Mouse (Mus musculus): ENCODE measurements around the gene Kdm7a. TPM values are rescaled to one million over a fixed set of nuclear protein-coding genes. Genes with fewer than 3 reads are reported as not detected.

Gene Kdm7a
- polyA plus RNA-seq, 1 experiment from 2014 or later, result 5.2 TPM

DNA sequence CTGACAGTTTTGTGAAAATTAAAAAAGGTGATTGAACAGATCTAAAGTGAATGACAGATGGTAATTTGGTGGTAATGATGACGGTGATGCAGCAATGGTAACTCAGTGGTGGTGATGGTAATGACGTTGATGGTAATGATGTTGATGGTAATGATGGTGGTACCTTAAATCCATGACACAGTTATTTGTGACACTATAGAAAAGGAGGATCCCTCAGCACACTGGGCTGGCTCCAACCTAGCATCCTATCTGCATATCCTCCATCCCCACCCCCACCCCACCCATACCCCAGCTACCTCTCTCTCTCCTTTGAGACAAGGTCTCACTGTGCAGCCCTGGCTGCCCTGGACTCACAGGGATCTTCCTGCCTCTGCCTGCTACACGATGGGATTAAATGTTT, 34.4 kb upstream of the Kdm7a start:
- no peak for ATAC-seq (replicated peaks; ENCODE audit: insufficient number of reproducible peaks, low FRiP score, low TSS enrichment)
- Histone ChIP-seq H3K4me3 (ENCODE audit: low read depth, low read length) (no peak overlapping the region), H3K27ac (ENCODE audit: low read depth, low read length) (no peak overlapping the region), H3K9me3 (replicated peaks; ENCODE audit: control insufficient read depth, low read length) (no peaks in the 10 kb centered on the region), H3K4me1 (ENCODE audit: control insufficient read depth, insufficient read depth, low read length) (peaks cover 5% of the 10 kb centered on the region; the same call in 1 of the 2 replicates), H3K36me3 (ENCODE audit: control insufficient read depth, insufficient read depth, low read length) (no peaks in the 10 kb centered on the region), H3K4me2 (no peak overlapping the region), H3K27me3 (ENCODE audit: control insufficient read depth, insufficient read depth, low read length) (no peaks in the 10 kb centered on the region), H3K9ac (ENCODE audit: low read depth, low read length) (no peak overlapping the region)
- WGBS (ENCODE audit: insufficient replicate concordance), result 74% methylated on average over 3 of the region's 3 CpGs

DNA sequence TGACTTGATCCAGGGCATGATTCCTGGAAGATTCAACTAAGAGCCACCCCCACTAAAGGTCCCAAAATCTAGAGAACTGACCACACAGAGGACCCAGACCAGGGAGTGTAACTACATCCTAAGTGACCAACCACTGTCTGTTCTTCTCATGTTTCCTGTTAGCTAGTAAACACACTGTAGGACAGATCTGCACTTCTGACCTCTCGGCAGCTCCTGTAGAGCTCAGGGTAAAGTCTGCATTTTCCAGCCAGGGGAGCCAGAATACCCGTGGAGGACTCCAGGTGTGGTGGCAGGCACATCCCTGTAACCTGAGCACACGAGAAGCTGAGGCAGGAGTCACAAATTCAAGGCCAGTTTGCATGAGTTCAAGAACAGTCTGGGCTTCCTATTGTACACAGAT, 31.3 kb upstream of the Kdm7a start:
- H3K4me1 ChIP-seq (ENCODE audit: control insufficient read depth, insufficient read depth, low read length), result peaks cover 4% of the 10 kb centered on the region; the same call in 1 of the 2 replicates
- H3K27ac ChIP-seq (ENCODE audit: low read depth, low read length), result no peak overlapping the region
- 46% methylated on average over 3 of the region's 3 CpGs for WGBS (ENCODE audit: insufficient replicate concordance)
- no peaks in the 10 kb centered on the region for H3K9me3 ChIP-seq (replicated peaks; ENCODE audit: control insufficient read depth, low read length)
- H3K9ac ChIP-seq (ENCODE audit: low read depth, low read length), result no peak overlapping the region
- H3K4me3 ChIP-seq (ENCODE audit: low read depth, low read length), result no peak overlapping the region
- H3K36me3 ChIP-seq (ENCODE audit: control insufficient read depth, insufficient read depth, low read length), result no peaks in the 10 kb centered on the region
- H3K27me3 ChIP-seq (ENCODE audit: control insufficient read depth, insufficient read depth, low read length), result no peaks in the 10 kb centered on the region
- no peak for ATAC-seq (replicated peaks; ENCODE audit: insufficient number of reproducible peaks, low FRiP score, low TSS enrichment)
- no peak overlapping the region for H3K4me2 ChIP-seq

DNA sequence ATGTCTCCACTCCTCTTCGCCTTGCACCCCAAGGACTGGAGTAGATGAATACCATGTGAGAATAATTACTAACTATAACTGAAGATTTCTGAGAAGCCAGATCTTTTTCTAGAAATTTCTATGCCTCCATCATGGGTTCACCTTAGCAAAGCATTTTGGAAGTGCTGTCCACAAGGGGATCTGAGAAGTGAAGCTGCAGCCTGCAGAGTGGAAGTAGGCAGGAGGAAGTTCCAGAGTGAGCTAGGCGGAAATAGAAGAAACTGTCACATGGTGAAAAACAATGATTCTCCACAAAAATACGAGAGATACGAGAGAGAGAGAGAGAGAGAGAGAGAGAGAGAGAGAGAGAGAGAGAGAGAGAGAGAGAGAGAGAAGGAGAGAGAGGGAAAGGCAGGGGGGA, 26.0 kb upstream of the Kdm7a start:
- H3K4me3 ChIP-seq (ENCODE audit: low read depth, low read length), result no peak overlapping the region
- no peak overlapping the region for H3K9ac ChIP-seq (ENCODE audit: low read depth, low read length)
- no peaks in the 10 kb centered on the region for H3K4me1 ChIP-seq (ENCODE audit: control insufficient read depth, insufficient read depth, low read length)
- H3K27me3 ChIP-seq (ENCODE audit: control insufficient read depth, insufficient read depth, low read length), result no peaks in the 10 kb centered on the region
- H3K27ac ChIP-seq (ENCODE audit: low read depth, low read length), result no peak overlapping the region
- no peaks in the 10 kb centered on the region for H3K9me3 ChIP-seq (replicated peaks; ENCODE audit: control insufficient read depth, low read length)
- ATAC-seq (replicated peaks; ENCODE audit: insufficient number of reproducible peaks, low FRiP score, low TSS enrichment), result no peak
- H3K4me2 ChIP-seq, result no peak overlapping the region
- 69% methylated on average over 4 of the region's 4 CpGs for WGBS (ENCODE audit: insufficient replicate concordance)
- no peaks in the 10 kb centered on the region for H3K36me3 ChIP-seq (ENCODE audit: control insufficient read depth, insufficient read depth, low read length)

DNA sequence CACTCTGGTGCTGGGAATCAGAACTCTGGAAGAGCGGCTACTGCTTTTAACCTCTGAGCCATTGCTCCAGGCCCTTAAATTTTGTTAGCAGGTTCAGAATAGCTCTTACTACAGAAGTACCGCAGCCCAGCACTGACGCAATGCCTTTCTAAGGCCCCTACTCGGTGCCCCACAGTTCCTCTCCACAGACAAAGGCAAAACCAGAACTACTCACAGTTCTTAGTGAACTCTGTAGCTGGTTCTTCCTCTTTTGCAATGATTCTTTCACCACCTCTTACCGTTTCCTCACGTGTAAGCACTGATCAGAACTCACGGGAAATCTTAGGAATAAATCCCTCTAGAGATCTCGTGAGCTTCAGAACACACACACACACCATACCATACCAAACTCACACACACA, 24.1 kb upstream of the Kdm7a start:
- 78% methylated on average over 8 of the region's 8 CpGs for WGBS (ENCODE audit: insufficient replicate concordance)
- Histone ChIP-seq H3K4me3 (ENCODE audit: low read depth, low read length) (no peak overlapping the region), H3K9me3 (replicated peaks; ENCODE audit: control insufficient read depth, low read length) (no peaks in the 10 kb centered on the region), H3K9ac (ENCODE audit: low read depth, low read length) (no peak overlapping the region), H3K4me1 (ENCODE audit: control insufficient read depth, insufficient read depth, low read length) (0 out of 2 replicates have a peak, but pooled peaks cover 5% of the 10 kb centered on the region), H3K27ac (ENCODE audit: low read depth, low read length) (no peak overlapping the region), H3K4me2 (no peak overlapping the region), H3K27me3 (ENCODE audit: control insufficient read depth, insufficient read depth, low read length) (no peaks in the 10 kb centered on the region), H3K36me3 (ENCODE audit: control insufficient read depth, insufficient read depth, low read length) (no peaks in the 10 kb centered on the region)
- no peak for ATAC-seq (replicated peaks; ENCODE audit: insufficient number of reproducible peaks, low FRiP score, low TSS enrichment)

DNA sequence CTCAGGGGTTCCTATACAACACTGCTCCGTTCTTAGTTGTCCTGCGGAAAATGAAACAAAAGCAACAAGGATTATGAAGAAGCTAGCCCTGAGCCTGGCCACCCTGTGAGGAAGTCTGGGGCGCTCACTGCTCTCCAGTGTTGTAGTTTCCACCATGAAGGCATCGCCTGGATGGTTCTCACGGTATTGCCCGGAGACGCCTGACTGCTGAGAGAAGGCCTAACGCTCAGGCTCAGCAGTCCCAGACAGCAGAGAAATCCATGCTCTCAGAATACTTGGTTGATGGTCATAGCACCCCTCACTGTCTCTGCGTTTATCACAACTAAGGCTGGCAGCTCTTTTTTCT, 20.0 kb upstream of the Kdm7a start:
- WGBS (ENCODE audit: insufficient replicate concordance), result 52% methylated on average over 9 of the region's 9 CpGs
- Histone ChIP-seq H3K27ac (ENCODE audit: low read depth, low read length) (no peak overlapping the region), H3K9me3 (replicated peaks; ENCODE audit: control insufficient read depth, low read length) (no peaks in the 10 kb centered on the region), H3K4me3 (ENCODE audit: low read depth, low read length) (no peak overlapping the region), H3K27me3 (ENCODE audit: control insufficient read depth, insufficient read depth, low read length) (no peaks in the 10 kb centered on the region), H3K36me3 (ENCODE audit: control insufficient read depth, insufficient read depth, low read length) (no peaks in the 10 kb centered on the region), H3K4me2 (peak overlapping the region; percentile 27; the same call in 1 of the 2 replicates), H3K9ac (ENCODE audit: low read depth, low read length) (peak overlapping the region; percentile 49; the same call in 1 of the 2 replicates), H3K4me1 (ENCODE audit: control insufficient read depth, insufficient read depth, low read length) (0 out of 2 replicates have a peak, but pooled peaks cover 5% of the 10 kb centered on the region)
- no peak for ATAC-seq (replicated peaks; ENCODE audit: insufficient number of reproducible peaks, low FRiP score, low TSS enrichment)

DNA sequence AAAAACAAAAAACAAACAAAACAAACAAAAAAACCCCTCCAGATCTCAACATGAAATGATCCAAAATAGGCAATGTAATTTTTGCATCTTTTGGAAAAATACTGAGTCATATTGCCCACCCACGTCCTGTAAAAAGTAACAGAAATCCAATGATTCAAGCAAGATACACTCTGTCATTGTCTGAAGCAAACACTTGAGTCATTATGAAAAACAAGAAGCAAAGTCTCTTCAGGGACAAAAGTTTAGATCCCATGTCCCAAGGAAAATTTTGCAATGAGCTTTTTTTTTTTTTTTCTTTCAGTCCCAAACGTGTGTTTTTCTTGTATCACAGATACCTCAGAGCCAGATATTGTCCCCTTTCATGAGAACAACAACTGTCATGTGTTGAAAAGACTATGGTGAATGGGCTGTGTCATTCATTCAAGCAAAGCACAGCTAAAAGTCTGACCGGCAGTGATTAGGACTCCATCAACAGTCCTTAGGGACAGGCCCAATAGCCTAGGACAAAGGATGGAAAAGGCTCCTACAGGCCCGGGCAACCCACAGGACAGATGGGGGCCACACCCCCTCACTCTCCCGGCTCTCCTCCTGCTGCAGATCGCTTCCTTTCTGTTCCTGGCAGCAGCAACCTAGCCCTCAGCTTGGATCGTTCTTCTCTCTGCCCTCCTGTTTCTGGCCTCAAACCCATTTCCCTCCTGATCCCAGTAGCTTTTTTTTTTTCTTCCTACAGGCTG, 19.5 kb upstream of the Kdm7a start:
- no peak overlapping the region for H3K4me3 ChIP-seq (ENCODE audit: low read depth, low read length)
- H3K36me3 ChIP-seq (ENCODE audit: control insufficient read depth, insufficient read depth, low read length), result no peaks in the 10 kb centered on the region
- H3K9me3 ChIP-seq (replicated peaks; ENCODE audit: control insufficient read depth, low read length), result no peaks in the 10 kb centered on the region
- H3K27me3 ChIP-seq (ENCODE audit: control insufficient read depth, insufficient read depth, low read length), result no peaks in the 10 kb centered on the region
- no peak overlapping the region for H3K27ac ChIP-seq (ENCODE audit: low read depth, low read length)
- peak overlapping the region; percentile 49; the same call in 1 of the 2 replicates for H3K9ac ChIP-seq (ENCODE audit: low read depth, low read length)
- H3K4me2 ChIP-seq, result peak overlapping the region; percentile 27; the same call in 1 of the 2 replicates
- 0 out of 2 replicates have a peak, but pooled peaks cover 5% of the 10 kb centered on the region for H3K4me1 ChIP-seq (ENCODE audit: control insufficient read depth, insufficient read depth, low read length)
- ATAC-seq (replicated peaks; ENCODE audit: insufficient number of reproducible peaks, low FRiP score, low TSS enrichment), result no peak
- WGBS (ENCODE audit: insufficient replicate concordance), result 27% methylated on average over 7 of the region's 7 CpGs

DNA sequence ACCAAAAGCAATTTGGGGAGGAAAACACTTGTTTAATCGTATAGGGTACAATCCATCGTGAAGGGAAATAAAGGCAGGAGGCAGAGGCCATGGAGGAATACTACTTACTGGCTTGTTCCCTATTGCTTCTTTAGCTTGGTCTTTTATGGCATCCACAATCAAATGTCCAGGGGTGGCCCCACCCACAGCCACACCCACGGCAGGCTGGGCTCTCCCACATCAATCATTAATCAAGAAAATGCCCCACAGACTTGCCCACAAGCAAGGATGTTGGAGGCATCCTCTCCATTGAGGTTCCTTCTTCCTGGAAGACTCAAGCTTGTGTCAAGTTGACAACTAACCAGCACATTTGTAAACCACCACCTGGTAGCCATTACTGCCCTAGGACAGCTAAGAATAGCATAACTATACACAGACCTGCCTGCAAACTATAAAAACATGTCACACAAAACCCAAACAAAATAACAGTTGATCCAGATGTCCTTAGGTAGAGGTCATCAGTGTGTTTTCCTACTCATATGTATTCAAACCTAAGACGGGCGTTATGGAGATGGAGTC, 16.8 kb upstream of the Kdm7a start:
- Histone ChIP-seq H3K4me1 (ENCODE audit: control insufficient read depth, insufficient read depth, low read length) (0 out of 2 replicates have a peak, but pooled peaks cover 5% of the 10 kb centered on the region), H3K27ac (ENCODE audit: low read depth, low read length) (no peak overlapping the region), H3K9me3 (replicated peaks; ENCODE audit: control insufficient read depth, low read length) (no peaks in the 10 kb centered on the region), H3K4me2 (no peak overlapping the region), H3K36me3 (ENCODE audit: control insufficient read depth, insufficient read depth, low read length) (no peaks in the 10 kb centered on the region), H3K27me3 (ENCODE audit: control insufficient read depth, insufficient read depth, low read length) (no peaks in the 10 kb centered on the region), H3K9ac (ENCODE audit: low read depth, low read length) (no peak overlapping the region), H3K4me3 (ENCODE audit: low read depth, low read length) (no peak overlapping the region)
- no peak for ATAC-seq (replicated peaks; ENCODE audit: insufficient number of reproducible peaks, low FRiP score, low TSS enrichment)
- 85% methylated on average over 5 of the region's 5 CpGs for WGBS (ENCODE audit: insufficient replicate concordance)

DNA sequence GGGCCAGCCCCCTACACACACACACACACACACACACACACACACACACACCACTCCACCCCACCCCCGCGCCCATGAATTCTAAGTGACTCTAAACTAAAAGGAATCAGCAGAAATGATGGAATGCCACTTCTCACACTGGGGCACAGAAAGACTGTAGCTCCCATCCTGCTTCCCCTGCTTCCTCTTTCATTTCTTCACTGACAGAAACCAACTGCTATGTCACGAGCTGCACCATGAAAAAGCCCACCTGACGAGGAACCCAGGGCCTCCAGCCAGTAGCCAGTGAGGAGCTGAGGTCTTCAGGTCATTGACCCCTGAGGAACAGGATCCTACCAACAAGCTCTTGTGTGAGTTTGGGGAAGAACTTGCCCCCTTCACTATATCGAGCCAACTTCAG, 15.9 kb upstream of the Kdm7a start:
- Histone ChIP-seq H3K36me3 (ENCODE audit: control insufficient read depth, insufficient read depth, low read length) (no peaks in the 10 kb centered on the region), H3K4me1 (ENCODE audit: control insufficient read depth, insufficient read depth, low read length) (0 out of 2 replicates have a peak, but pooled peaks cover 5% of the 10 kb centered on the region), H3K27me3 (ENCODE audit: control insufficient read depth, insufficient read depth, low read length) (no peaks in the 10 kb centered on the region), H3K9ac (ENCODE audit: low read depth, low read length) (no peak overlapping the region), H3K4me3 (ENCODE audit: low read depth, low read length) (no peak overlapping the region), H3K27ac (ENCODE audit: low read depth, low read length) (no peak overlapping the region), H3K4me2 (no peak overlapping the region), H3K9me3 (replicated peaks; ENCODE audit: control insufficient read depth, low read length) (no peaks in the 10 kb centered on the region)
- no peak for ATAC-seq (replicated peaks; ENCODE audit: insufficient number of reproducible peaks, low FRiP score, low TSS enrichment)
- 68% methylated on average over 5 of the region's 5 CpGs for WGBS (ENCODE audit: insufficient replicate concordance)

DNA sequence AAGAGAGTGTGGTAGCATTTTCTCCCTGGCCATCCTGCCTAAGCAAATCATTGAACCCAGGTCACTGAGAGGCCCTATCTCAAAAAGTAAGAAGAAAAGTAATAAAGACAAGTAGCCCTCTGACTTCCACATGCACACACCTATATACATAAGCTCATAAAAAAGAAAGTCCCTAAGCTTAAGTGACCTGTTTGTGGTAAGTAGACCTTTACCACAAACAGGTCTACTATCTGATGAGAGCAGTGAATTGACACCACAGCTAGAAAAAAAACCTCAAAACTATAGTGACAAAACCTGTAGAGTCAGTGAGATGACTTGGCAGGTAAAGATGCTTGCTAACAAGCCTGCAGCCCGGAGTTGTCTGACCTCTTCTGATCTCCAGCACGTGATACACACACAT, 11.4 kb upstream of the Kdm7a start:
- WGBS (ENCODE audit: insufficient replicate concordance), result 70% methylated on average over 2 of the region's 2 CpGs
- no peaks in the 10 kb centered on the region for H3K9me3 ChIP-seq (replicated peaks; ENCODE audit: control insufficient read depth, low read length)
- no peak for ATAC-seq (replicated peaks; ENCODE audit: insufficient number of reproducible peaks, low FRiP score, low TSS enrichment)
- no peak overlapping the region for H3K4me3 ChIP-seq (ENCODE audit: low read depth, low read length)
- H3K27me3 ChIP-seq (ENCODE audit: control insufficient read depth, insufficient read depth, low read length), result no peaks in the 10 kb centered on the region
- H3K4me1 ChIP-seq (ENCODE audit: control insufficient read depth, insufficient read depth, low read length), result no peaks in the 10 kb centered on the region
- H3K4me2 ChIP-seq, result no peak overlapping the region
- H3K27ac ChIP-seq (ENCODE audit: low read depth, low read length), result no peak overlapping the region
- no peaks in the 10 kb centered on the region for H3K36me3 ChIP-seq (ENCODE audit: control insufficient read depth, insufficient read depth, low read length)
- H3K9ac ChIP-seq (ENCODE audit: low read depth, low read length), result no peak overlapping the region
